Mouse (Mus musculus) testis, adult 2 months (tissue): Measurements from ENCODE around the gene Mylk. TPM values are rescaled to one million over a fixed set of nuclear protein-coding genes. Genes with fewer than 3 reads are reported as not detected.
"Not testable (repeated sequence)": the region's sequence is repeated elsewhere in the genome, so short reads cannot be mapped to it uniquely, and the experiment has no call there.

Source experiments
- H3K27ac ChIP-seq: fragments of 200-500 bp; 2 replicates; pipeline ENCODE4 v1.5.1; 2012; ENCODE audit warnings: low read depth, low read length; ENCODE audit not compliant: control insufficient read depth, insufficient read depth
- H3K27me3 ChIP-seq: fragments of 200-500 bp; 2 replicates; pipeline ENCODE4 v1.6.1; 2012; ENCODE audit warnings: mild to moderate bottlenecking, low read length, moderate library complexity; ENCODE audit not compliant: control insufficient read depth, insufficient read depth
- H3K36me3 ChIP-seq: fragments of 200-500 bp; 2 replicates; pipeline ENCODE4 v1.6.1; 2012; ENCODE audit warnings: mild to moderate bottlenecking, low read length; ENCODE audit not compliant: control insufficient read depth, insufficient read depth
- H3K4me1 ChIP-seq: fragments of 200-500 bp; 2 replicates; pipeline ENCODE4 v1.6.1; 2012; ENCODE audit warnings: low read length; ENCODE audit not compliant: control insufficient read depth, insufficient read depth
- H3K4me3 ChIP-seq: fragments of 200-500 bp; 2 replicates; pipeline ENCODE4 v1.5.1; 2012; ENCODE audit warnings: low read depth, mild to moderate bottlenecking, low read length, moderate library complexity, mixed read lengths; ENCODE audit not compliant: control insufficient read depth
- CTCF ChIP-seq: fragments of 200-500 bp; IDR thresholded peaks from 2 replicates; pipeline ENCODE4 v1.5.1; 2012; ENCODE audit warnings: low read depth, mild to moderate bottlenecking, inconsistent platforms, low read length, moderate library complexity; ENCODE audit not compliant: control insufficient read depth, insufficient read depth, insufficient replicate concordance
- POLR2A ChIP-seq: fragments of 200-500 bp; IDR thresholded peaks from 2 replicates; pipeline ENCODE4 v1.6.1; 2012; ENCODE audit warnings: low read depth, mild to moderate bottlenecking, inconsistent platforms, low read length, moderate library complexity; ENCODE audit not compliant: control insufficient read depth
- polyA plus RNA-seq: library from polyadenylated mRNA; depleted of rRNA; stranded (reverse); fragments of >200 nt; gene quantifications from 2 replicates; pipeline ENCODE4 v1.2.3, GENCODE M21; 2012

Gene Mylk
- polyA plus RNA-seq, 1 experiment = 25.3 TPM

GRCm38 (mm10) chr16:34801222-34801621 lies 56.2 kb downstream of the Mylk start:
- Histone ChIP-seq H3K27ac (no peak overlapping the region), H3K36me3 (no peaks in the 10 kb centered on the region), H3K4me1 (no peaks in the 10 kb centered on the region), H3K27me3 (no peaks in the 10 kb centered on the region), H3K4me3 (no peak overlapping the region)
- TF ChIP-seq CTCF (no peak), POLR2A (no peak)

- no peak for TF ChIP-seq POLR2A
- TF ChIP-seq CTCF = no peak
- Histone ChIP-seq H3K4me1 (no peaks in the 10 kb centered on the region; the same call in 1 of the 2 replicates), H3K4me3 (no peak overlapping the region), H3K36me3 (no peaks in the 10 kb centered on the region), H3K27me3 (no peaks in the 10 kb centered on the region), H3K27ac (no peak overlapping the region)
These were observed 59.4 kb downstream of the Mylk start for GRCm38 (mm10) chr16:34804286-34805010.

- H3K27me3 ChIP-seq = no peaks in the 10 kb centered on the region
- H3K4me1 ChIP-seq = no peaks in the 10 kb centered on the region; the same call in 1 of the 2 replicates
- H3K4me3 ChIP-seq = no peak overlapping the region
- H3K27ac ChIP-seq = no peak overlapping the region
- H3K36me3 ChIP-seq = no peaks in the 10 kb centered on the region
- no peak for TF ChIP-seq CTCF
- TF ChIP-seq POLR2A = no peak
These were observed 62.1 kb downstream of the Mylk start for GRCm38 (mm10) chr16:34806883-34807767.

- TF ChIP-seq CTCF = no peak
- no peak for TF ChIP-seq POLR2A
- Histone ChIP-seq H3K27ac (no peak overlapping the region), H3K27me3 (no peaks in the 10 kb centered on the region), H3K4me1 (no peaks in the 10 kb centered on the region; the same call in 1 of the 2 replicates), H3K36me3 (no peaks in the 10 kb centered on the region), H3K4me3 (no peak overlapping the region)
These were observed 62.8 kb downstream of the Mylk start for GRCm38 (mm10) chr16:34807768-34808275.

GRCm38 (mm10) chr16:34812165-34812564 lies 67.2 kb downstream of the Mylk start:
- Histone ChIP-seq H3K36me3 (no peaks in the 10 kb centered on the region), H3K27ac (no peak overlapping the region), H3K4me3 (no peak overlapping the region), H3K4me1 (no peaks in the 10 kb centered on the region; the same call in 1 of the 2 replicates), H3K27me3 (no peaks in the 10 kb centered on the region)
- no peak for TF ChIP-seq CTCF

GRCm38 (mm10) chr16:34813161-34813560 lies 68.2 kb downstream of the Mylk start:
- H3K36me3 ChIP-seq, H3K4me1 ChIP-seq, H3K27me3 ChIP-seq, H3K27ac ChIP-seq, H3K4me3 ChIP-seq: not testable (repeated sequence)

- H3K27ac ChIP-seq = no peak overlapping the region
- H3K27me3 ChIP-seq = no peaks in the 10 kb centered on the region
- TF ChIP-seq CTCF (no peak), POLR2A (no peak)
- H3K36me3 ChIP-seq = no peaks in the 10 kb centered on the region
- no peaks in the 10 kb centered on the region for H3K4me1 ChIP-seq
- no peak overlapping the region for H3K4me3 ChIP-seq
These were observed 68.6 kb downstream of the Mylk start for GRCm38 (mm10) chr16:34813570-34813969.
